Mouse (Mus musculus): Measurements from ENCODE around the gene Pde3b. TPM values are rescaled to one million over a fixed set of nuclear protein-coding genes. Genes with fewer than 3 reads are reported as not detected.

The Pde3b gene
- polyA plus RNA-seq, 1 experiment from 2014 or later: 5.0 TPM

- Histone ChIP-seq H3K4me1 (ENCODE audit: insufficient read depth) (peaks cover 6% of the 10 kb centered on the region; the same call in 1 of the 2 replicates), H3K36me3 (replicated peaks; ENCODE audit: insufficient read depth, low read length) (no peaks in the 10 kb centered on the region), H3K9ac (replicated peaks) (0 out of 2 replicates have a peak overlapping the region, but pooled peaks have one; percentile 26), H3K4me3 (ENCODE audit: low read depth, low read length) (peak overlapping the region; percentile 2; the same call in 1 of the 2 replicates), H3K27ac (ENCODE audit: low read depth) (peak overlapping the region; percentile 84), H3K27me3 (ENCODE audit: insufficient read depth, low read length) (no peaks in the 10 kb centered on the region), H3K9me3 (ENCODE audit: low read length) (no peaks in the 10 kb centered on the region), H3K4me2 (ENCODE audit: low read depth, low read length) (peak overlapping the region; percentile 56)
- WGBS (ENCODE audit: insufficient replicate concordance): 21% methylated on average over 3 of the region's 3 CpGs
- TF ChIP-seq EP300 (IDR thresholded peaks at IDR 0.05; ENCODE audit: low read depth): no peak
- TF ChIP-seq CTCF (IDR thresholded peaks at IDR 0.05; ENCODE audit: low read depth): no peak
- DNase-seq: no peak
- 0 out of 2 replicates have a peak, but pooled peaks have one; percentile 29 for ATAC-seq
Observed at GRCm38 (mm10) chr7:114452876-114453275, 37.8 kb downstream of the Pde3b start.

GRCm38 (mm10) chr7:114453300-114453990 lies 38.4 kb downstream of the Pde3b start:
- peak overlapping the region; percentile 15; the same call in 1 of the 2 replicates for H3K4me3 ChIP-seq (ENCODE audit: low read depth, low read length)
- peaks cover 6% of the 10 kb centered on the region; the same call in 1 of the 2 replicates for H3K4me1 ChIP-seq (ENCODE audit: insufficient read depth)
- H3K36me3 ChIP-seq (replicated peaks; ENCODE audit: insufficient read depth, low read length): no peaks in the 10 kb centered on the region
- ATAC-seq: peak; percentile 60
- H3K9me3 ChIP-seq (ENCODE audit: low read length): no peaks in the 10 kb centered on the region
- no peak overlapping the region; the same call in 1 of the 2 replicates for H3K9ac ChIP-seq (replicated peaks)
- no peak for TF ChIP-seq CTCF (IDR thresholded peaks at IDR 0.05; ENCODE audit: low read depth)
- TF ChIP-seq EP300 (IDR thresholded peaks at IDR 0.05; ENCODE audit: low read depth): no peak
- peak overlapping the region; percentile 56 for H3K4me2 ChIP-seq (ENCODE audit: low read depth, low read length)
- peak overlapping the region; percentile 84 for H3K27ac ChIP-seq (ENCODE audit: low read depth)
- WGBS (ENCODE audit: insufficient replicate concordance): 38% methylated on average over 5 of the region's 5 CpGs
- no peaks in the 10 kb centered on the region for H3K27me3 ChIP-seq (ENCODE audit: insufficient read depth, low read length)
- DNase-seq: no peak

- no peak for ATAC-seq
- Histone ChIP-seq H3K4me1 (ENCODE audit: insufficient read depth) (peaks cover 6% of the 10 kb centered on the region; the same call in 1 of the 2 replicates), H3K9me3 (ENCODE audit: low read length) (no peaks in the 10 kb centered on the region), H3K27ac (ENCODE audit: low read depth) (no peak overlapping the region), H3K36me3 (replicated peaks; ENCODE audit: insufficient read depth, low read length) (no peaks in the 10 kb centered on the region), H3K9ac (replicated peaks) (no peak overlapping the region), H3K27me3 (ENCODE audit: insufficient read depth, low read length) (no peaks in the 10 kb centered on the region), H3K4me2 (ENCODE audit: low read depth, low read length) (no peak overlapping the region), H3K4me3 (ENCODE audit: low read depth, low read length) (no peak overlapping the region)
- 81% methylated on average over 1 of the region's 1 CpGs for WGBS (ENCODE audit: insufficient replicate concordance)
- no peak for DNase-seq
- TF ChIP-seq EP300 (IDR thresholded peaks at IDR 0.05; ENCODE audit: low read depth): no peak
Observed at GRCm38 (mm10) chr7:114454858-114455257, 39.8 kb downstream of the Pde3b start.

GRCm38 (mm10) chr7:114456904-114457303 lies 41.8 kb downstream of the Pde3b start:
- Histone ChIP-seq H3K27me3 (ENCODE audit: insufficient read depth, low read length) (no peaks in the 10 kb centered on the region), H3K4me1 (ENCODE audit: insufficient read depth) (peaks cover 6% of the 10 kb centered on the region; the same call in 1 of the 2 replicates), H3K9ac (replicated peaks) (no peak overlapping the region), H3K27ac (ENCODE audit: low read depth) (no peak overlapping the region), H3K36me3 (replicated peaks; ENCODE audit: insufficient read depth, low read length) (no peaks in the 10 kb centered on the region), H3K4me2 (ENCODE audit: low read depth, low read length) (no peak overlapping the region), H3K9me3 (ENCODE audit: low read length) (no peaks in the 10 kb centered on the region), H3K4me3 (ENCODE audit: low read depth, low read length) (no peak overlapping the region)
- no peak for DNase-seq
- ATAC-seq: no peak
- 61% methylated on average over 4 of the region's 4 CpGs for WGBS (ENCODE audit: insufficient replicate concordance)
- TF ChIP-seq EP300 (IDR thresholded peaks at IDR 0.05; ENCODE audit: low read depth) (no peak), CTCF (IDR thresholded peaks at IDR 0.05; ENCODE audit: low read depth) (no peak)

GRCm38 (mm10) chr7:114459909-114460308 lies 44.8 kb downstream of the Pde3b start:
- no peak overlapping the region for H3K27ac ChIP-seq (ENCODE audit: low read depth)
- no peaks in the 10 kb centered on the region for H3K9me3 ChIP-seq (ENCODE audit: low read length)
- no peak overlapping the region for H3K4me2 ChIP-seq (ENCODE audit: low read depth, low read length)
- H3K9ac ChIP-seq (replicated peaks): no peak overlapping the region
- DNase-seq (no peak), ATAC-seq (peak; percentile 25; the same call in 1 of the 2 replicates)
- no peaks in the 10 kb centered on the region for H3K4me1 ChIP-seq (ENCODE audit: insufficient read depth)
- no peak for TF ChIP-seq EP300 (IDR thresholded peaks at IDR 0.05; ENCODE audit: low read depth)
- no peak for TF ChIP-seq CTCF (IDR thresholded peaks at IDR 0.05; ENCODE audit: low read depth)
- H3K4me3 ChIP-seq (ENCODE audit: low read depth, low read length): no peak overlapping the region
- H3K36me3 ChIP-seq (replicated peaks; ENCODE audit: insufficient read depth, low read length): no peaks in the 10 kb centered on the region
- 48% methylated on average over 1 of the region's 1 CpGs for WGBS (ENCODE audit: insufficient replicate concordance)
- no peaks in the 10 kb centered on the region for H3K27me3 ChIP-seq (ENCODE audit: insufficient read depth, low read length)

- no peak for DNase-seq
- 53% methylated on average over 2 of the region's 2 CpGs for WGBS (ENCODE audit: insufficient replicate concordance)
- TF ChIP-seq CTCF (IDR thresholded peaks at IDR 0.05; ENCODE audit: low read depth): no peak
- no peak for TF ChIP-seq EP300 (IDR thresholded peaks at IDR 0.05; ENCODE audit: low read depth)
Observed at GRCm38 (mm10) chr7:114461727-114462126, 46.6 kb downstream of the Pde3b start.

More at GRCm38 (mm10) chr7:114461727-114462126, 46.6 kb downstream of the Pde3b start:
- H3K9ac ChIP-seq (replicated peaks): no peak overlapping the region
- H3K4me3 ChIP-seq (ENCODE audit: low read depth, low read length): no peak overlapping the region
- H3K4me1 ChIP-seq (ENCODE audit: insufficient read depth): no peaks in the 10 kb centered on the region
- no peaks in the 10 kb centered on the region for H3K27me3 ChIP-seq (ENCODE audit: insufficient read depth, low read length)
- ATAC-seq: no peak
- no peaks in the 10 kb centered on the region for H3K36me3 ChIP-seq (replicated peaks; ENCODE audit: insufficient read depth, low read length)
- H3K9me3 ChIP-seq (ENCODE audit: low read length): no peaks in the 10 kb centered on the region
- no peak overlapping the region for H3K27ac ChIP-seq (ENCODE audit: low read depth)
- H3K4me2 ChIP-seq (ENCODE audit: low read depth, low read length): no peak overlapping the region
